Mouse (Mus musculus): ENCODE data around the gene Gm28051. TPM values are rescaled to one million over a fixed set of nuclear protein-coding genes. Genes with fewer than 3 reads are reported as not detected.

Gm28051 gene
- total and polyA plus RNA-seq, 3 experiments: not detected

DNA sequence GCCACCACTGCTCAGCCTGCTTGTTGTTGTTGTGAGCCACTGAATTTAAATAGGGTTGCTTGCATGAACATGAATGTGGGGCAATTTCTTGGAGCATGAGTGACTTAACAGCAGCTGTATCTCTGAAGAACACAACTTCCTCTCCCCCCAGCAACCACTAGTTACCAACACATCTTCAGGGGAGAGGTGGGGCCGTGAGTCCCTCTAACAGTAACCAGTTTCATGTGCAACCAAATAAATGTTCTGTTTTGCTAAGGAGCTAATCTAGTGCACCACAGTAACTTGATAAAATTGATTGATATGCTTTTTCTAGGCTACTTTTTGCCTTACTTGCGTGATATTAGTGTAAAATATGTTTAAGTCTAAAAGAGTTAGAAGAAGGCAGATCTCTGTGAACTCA lies 42.0 kb upstream of the Gm28051 start:
- DNase-seq (ENCODE audit: low read depth, low spot score): peak; percentile 87
- TF ChIP-seq GATA1 (IDR thresholded peaks at IDR 0.05; ENCODE audit: low read depth, low read length) (peak; percentile 64), CTCF (IDR thresholded peaks at IDR 0.05 in 2 of 3, conservative IDR thresholded peaks at IDR 0.05 in 1 of 3; ENCODE audit: control insufficient read depth in 1 of 3, insufficient read depth in 1 of 3, low read depth in 2 of 3, low read length in 3 of 3, poor library complexity in 1 of 3, severe bottlenecking in 1 of 3) (no peak), NRF1 (IDR thresholded peaks at IDR 0.05; ENCODE audit: insufficient read depth, low read depth, low read length, poor library complexity, severe bottlenecking) (no peak), EP300 (IDR thresholded peaks at IDR 0.05; ENCODE audit: low read depth in 1 of 2, low read length in 2 of 2) (peak; percentile 62 to 67), MXI1 (IDR thresholded peaks at IDR 0.05; ENCODE audit: low read depth, low read length) (0 out of 2 replicates have a peak, but pooled peaks have one; percentile 12), TAL1 (IDR thresholded peaks at IDR 0.05; ENCODE audit: low read length) (peak; percentile 43; the same call in 1 of the 2 replicates), CHD2 (IDR thresholded peaks at IDR 0.05; ENCODE audit: low read length) (no peak), TCF12 (IDR thresholded peaks at IDR 0.05; ENCODE audit: low read depth, low read length) (peak; percentile 65)
- peaks cover 10 to 15% of the 10 kb centered on the region in 2 experiments for H3K36me3 ChIP-seq (ENCODE audit: control insufficient read depth in 1 of 2, insufficient read depth in 2 of 2, low read length in 2 of 2)

DNA sequence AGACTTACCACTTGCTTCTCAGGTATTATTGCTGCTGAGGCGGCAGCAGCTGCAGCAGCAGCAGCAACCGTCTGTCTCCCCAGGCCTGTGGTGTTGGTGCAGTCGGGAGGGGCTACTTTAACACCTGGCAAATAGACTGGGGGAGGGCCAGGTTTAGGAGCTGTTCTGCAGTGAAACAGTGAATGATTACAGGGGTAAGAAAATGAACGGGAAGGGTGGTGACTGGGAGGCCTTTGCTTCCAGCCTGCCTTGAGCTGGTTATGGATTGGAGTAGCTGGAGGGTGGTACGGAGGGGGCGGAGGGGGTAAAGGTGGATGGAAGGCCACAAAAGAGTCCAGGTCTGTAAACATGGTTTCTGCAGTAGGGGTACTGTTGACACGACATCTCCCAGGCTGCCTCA lies 30.4 kb upstream of the Gm28051 start:
- DNase-seq (ENCODE audit: low read depth, low spot score): no peak
- Histone ChIP-seq H3K36me3 (ENCODE audit: control insufficient read depth in 1 of 2, insufficient read depth in 2 of 2, low read length in 2 of 2) (peaks cover 0 to 10% of the 10 kb centered on the region in 2 experiments; a peak in 2 of 4 replicates), H3K27ac (ENCODE audit: control insufficient read depth, low read depth, low read length) (no peak overlapping the region), H3K9ac (ENCODE audit: control insufficient read depth, low read depth, low read length, poor library complexity, severe bottlenecking) (no peak overlapping the region), H3K9me3 (replicated peaks; ENCODE audit: insufficient read depth, low read length) (no peaks in the 10 kb centered on the region), H3K4me3 (ENCODE audit: control insufficient read depth in 1 of 2, insufficient read depth in 1 of 2, low read depth in 2 of 2, low read length in 2 of 2) (no peak overlapping the region), H3K4me1 (ENCODE audit: control insufficient read depth in 1 of 2, insufficient read depth in 2 of 2, low read length in 2 of 2) (no peaks in the 10 kb centered on the region), H3K79me2 (ENCODE audit: control insufficient read depth, insufficient read depth, low read length, poor library complexity) (no peaks in the 10 kb centered on the region), H3K27me3 (ENCODE audit: control insufficient read depth in 1 of 2, insufficient read depth in 2 of 2, low read length in 2 of 2) (no peaks in the 10 kb centered on the region)
- no peak for TF ChIP-seq POLR2A (IDR thresholded peaks at IDR 0.05; ENCODE audit: control insufficient read depth in 1 of 2, insufficient read depth in 1 of 2, low read depth in 1 of 2, low read length in 2 of 2, poor library complexity in 1 of 2)
- no peak for TF ChIP-seq CHD2 (IDR thresholded peaks at IDR 0.05; ENCODE audit: low read length)
- TF ChIP-seq ZNF384 (IDR thresholded peaks at IDR 0.05; ENCODE audit: low read depth, low read length): no peak
- TF ChIP-seq ETS1 (IDR thresholded peaks at IDR 0.05; ENCODE audit: low read depth, low read length): no peak

More for the DNA sequence above, 42.0 kb upstream of the Gm28051 start:
- Histone ChIP-seq H3K27ac (ENCODE audit: control insufficient read depth, low read depth, low read length) (peak overlapping the region; percentile 33; the same call in 1 of the 2 replicates), H3K9ac (ENCODE audit: control insufficient read depth, low read depth, low read length, poor library complexity, severe bottlenecking) (no peak overlapping the region), H3K27me3 (ENCODE audit: control insufficient read depth in 1 of 2, insufficient read depth in 2 of 2, low read length in 2 of 2) (no peaks in the 10 kb centered on the region), H3K4me1 (ENCODE audit: control insufficient read depth in 1 of 2, insufficient read depth in 2 of 2, low read length in 2 of 2) (peaks cover 2 to 8% of the 10 kb centered on the region in 2 experiments), H3K4me3 (ENCODE audit: control insufficient read depth in 1 of 2, insufficient read depth in 1 of 2, low read depth in 2 of 2, low read length in 2 of 2) (no peak overlapping the region), H3K79me2 (ENCODE audit: control insufficient read depth, insufficient read depth, low read length, poor library complexity) (no peaks in the 10 kb centered on the region), H3K9me3 (replicated peaks; ENCODE audit: insufficient read depth, low read length) (no peaks in the 10 kb centered on the region)

DNA sequence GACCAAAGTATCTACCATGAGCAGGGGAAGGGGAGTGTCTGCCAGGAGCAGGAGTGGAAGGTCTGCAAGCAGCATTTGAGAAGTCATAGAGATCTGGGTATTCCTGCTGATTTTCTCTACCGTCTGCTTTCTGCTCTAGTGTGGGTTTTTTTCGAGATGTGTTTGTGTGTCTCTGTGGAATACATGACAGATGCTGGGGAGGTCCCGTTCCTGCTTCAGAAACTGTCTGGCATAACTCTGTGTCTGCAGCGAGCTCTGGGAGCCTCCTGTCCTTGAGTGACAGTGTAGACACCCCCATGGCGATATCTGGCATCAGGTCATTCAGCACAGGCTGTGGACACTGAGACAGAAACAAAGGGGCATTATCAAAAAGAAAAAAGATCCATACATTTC lies 28.0 kb upstream of the Gm28051 start:
- H3K9ac ChIP-seq (ENCODE audit: control insufficient read depth, low read depth, low read length, poor library complexity, severe bottlenecking): no peak overlapping the region
- H3K9me3 ChIP-seq (replicated peaks; ENCODE audit: insufficient read depth, low read length): no peaks in the 10 kb centered on the region
- H3K4me1 ChIP-seq (ENCODE audit: control insufficient read depth in 1 of 2, insufficient read depth in 2 of 2, low read length in 2 of 2): no peaks in the 10 kb centered on the region
- H3K4me3 ChIP-seq (ENCODE audit: control insufficient read depth in 1 of 2, insufficient read depth in 1 of 2, low read depth in 2 of 2, low read length in 2 of 2): no peak overlapping the region
- TF ChIP-seq USF1 (IDR thresholded peaks at IDR 0.05; ENCODE audit: low read depth, low read length) (no peak), ETS1 (IDR thresholded peaks at IDR 0.05; ENCODE audit: low read depth, low read length) (no peak), POLR2AphosphoS5 (IDR thresholded peaks at IDR 0.05; ENCODE audit: borderline replicate concordance, low read depth, low read length) (no peak), MYC (IDR thresholded peaks at IDR 0.05; ENCODE audit: low read depth, low read length) (no peak), RAD21 (IDR thresholded peaks at IDR 0.05; ENCODE audit: low read depth, low read length) (no peak), ZNF384 (IDR thresholded peaks at IDR 0.05; ENCODE audit: low read depth, low read length) (no peak)
- no peak for DNase-seq (ENCODE audit: low read depth, low spot score)
- no peaks in the 10 kb centered on the region for H3K27me3 ChIP-seq (ENCODE audit: control insufficient read depth in 1 of 2, insufficient read depth in 2 of 2, low read length in 2 of 2)
- H3K36me3 ChIP-seq (ENCODE audit: control insufficient read depth in 1 of 2, insufficient read depth in 2 of 2, low read length in 2 of 2): peaks cover 0 to 4% of the 10 kb centered on the region in 2 experiments; a peak in 2 of 4 replicates
- H3K79me2 ChIP-seq (ENCODE audit: control insufficient read depth, insufficient read depth, low read length, poor library complexity): no peaks in the 10 kb centered on the region
- no peak overlapping the region for H3K27ac ChIP-seq (ENCODE audit: control insufficient read depth, low read depth, low read length)
